Mouse (Mus musculus) liver, embryonic 11.5 days (tissue): ENCODE results near the gene Sec1. TPM values are rescaled to one million over a fixed set of nuclear protein-coding genes. Genes with fewer than 3 reads are reported as not detected.
A peak's percentile ranks its signal among the peaks of the same experiment; 100 is the strongest.

Experiments
- ATAC-seq: fragments of 200-750 bp; cut with Nextera tagmentation; replicated peaks from 2 replicates; pipeline ENCODE4 v1.8.0; 2017; ENCODE audit warnings: moderate number of reproducible peaks, mild to moderate bottlenecking, moderate TSS enrichment, moderate library complexity; ENCODE audit not compliant: low FRiP score
- DNase-seq: peaks from one replicate; pipeline ENCODE4 v3.0.0-alpha.2; 2017; ENCODE audit warnings: low spot score
- H3K27ac ChIP-seq: fragments of 300-500 bp; sonication (generic); 2 replicates; pipeline ENCODE4 v1.5.1; 2014; ENCODE audit warnings: mild to moderate bottlenecking, low read depth, low read length, control low read depth
- H3K27me3 ChIP-seq: fragments of 300-500 bp; sonication (generic); replicated peaks from 2 replicates; pipeline ENCODE4 v1.6.1; 2014; ENCODE audit warnings: low read length, mixed read lengths; ENCODE audit not compliant: control insufficient read depth, insufficient read depth
- H3K36me3 ChIP-seq: fragments of 300-500 bp; sonication (generic); 2 replicates; pipeline ENCODE4 v1.6.1; 2014; ENCODE audit warnings: mild to moderate bottlenecking, low read length, moderate library complexity, mixed read lengths; ENCODE audit not compliant: control insufficient read depth, insufficient read depth
- H3K4me1 ChIP-seq: fragments of 300-500 bp; sonication (generic); replicated peaks from 2 replicates; pipeline ENCODE4 v1.6.1; 2014; ENCODE audit warnings: low read length, mixed read lengths; ENCODE audit not compliant: control insufficient read depth, insufficient read depth
- H3K4me2 ChIP-seq: fragments of 300-500 bp; sonication (generic); 2 replicates; pipeline ENCODE4 v1.6.1; 2014; ENCODE audit warnings: mild to moderate bottlenecking, control low read depth, moderate library complexity
- H3K4me3 ChIP-seq: fragments of 300-500 bp; sonication (generic); 2 replicates; pipeline ENCODE4 v1.5.1; 2014; ENCODE audit warnings: low read depth, low read length, control low read depth
- H3K9ac ChIP-seq: fragments of 300-500 bp; sonication (generic); 2 replicates; pipeline ENCODE4 v1.6.1; 2014; ENCODE audit warnings: low read depth, low read length, control low read depth
- H3K9me3 ChIP-seq: fragments of 300-500 bp; sonication (generic); 2 replicates; pipeline ENCODE4 v1.6.1; 2016; ENCODE audit warnings: low read length, inconsistent platforms, mixed read lengths; ENCODE audit not compliant: control insufficient read depth
- whole genome bisulfite sequencing: fragments of 180-500 bp; shearing (Covaris S2); extraction: QIAGEN DNeasy Blood & Tissue Kit; methylation state at CpG from one replicate; pipeline ENCODE4 v1.1.7; 2014; 5-methylcytosine and 5-hydroxymethylcytosine counted together
- polyA plus RNA-seq: library from polyadenylated mRNA; unstranded; fragments of >200 nt; fragmentation: Nextera tagmentation; extraction: Ambion mirVana; gene quantifications from 2 replicates; pipeline ENCODE4 v1.2.1, GENCODE M21; 2014

The Sec1 gene
- polyA plus RNA-seq, 1 experiment from 2014 or later = 0.33 TPM

DNA sequence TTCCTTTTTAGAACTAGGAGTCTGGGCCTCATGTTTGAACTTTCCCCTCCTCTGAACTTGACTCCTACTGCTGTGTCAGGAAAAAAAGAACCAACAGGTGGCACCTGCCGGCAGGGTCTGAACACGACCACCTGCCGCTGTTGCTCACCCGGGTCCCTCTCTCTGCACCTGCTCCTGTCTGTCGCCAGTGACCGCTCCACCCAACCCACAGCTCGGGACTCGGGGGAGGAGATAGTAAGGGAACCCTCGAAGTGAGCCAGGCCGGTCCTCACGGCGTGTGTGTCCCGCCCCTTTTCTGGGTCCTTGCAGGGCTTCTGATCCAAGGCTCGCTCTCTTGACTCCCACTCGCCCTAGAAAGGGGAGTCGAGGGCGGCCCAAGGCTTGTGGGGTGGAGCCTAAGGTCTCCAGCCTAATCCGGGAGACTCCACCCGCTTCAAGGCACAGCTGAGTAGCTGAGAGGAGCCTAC is 54.6 kb downstream of the Sec1 start, which contains the start of gene Mamstr:
Gene Mamstr, plus strand, starts transcription at position 417 of the 467 bp plus-strand sequence.
- no peak within 1 kb of the TSS for H3K27ac ChIP-seq
- H3K4me2 ChIP-seq = 0 out of 2 replicates have a peak within 1 kb of the TSS, but pooled peaks have one; percentile 12
- H3K4me3 ChIP-seq = no peak within 1 kb of the TSS
- peaks cover 4% of the 10 kb centered on the region; the same call in 1 of the 2 replicates for H3K27me3 ChIP-seq
- H3K9me3 ChIP-seq = no peaks in the 10 kb centered on the region
- DNase-seq (no peak), ATAC-seq (no peak)
- H3K36me3 ChIP-seq = peaks cover 6% of the 10 kb centered on the region; the same call in 1 of the 2 replicates
- 48% methylated on average over 19 of the region's 19 CpGs for WGBS
- peaks cover 14% of the 10 kb centered on the region; the same call in 1 of the 2 replicates for H3K4me1 ChIP-seq
- no peak within 1 kb of the TSS for H3K9ac ChIP-seq

- H3K4me3 ChIP-seq = 0 out of 2 replicates have a peak overlapping the region, but pooled peaks have one; percentile 12
- peak; percentile 71 for DNase-seq
- no peak overlapping the region for H3K27ac ChIP-seq
- H3K4me2 ChIP-seq = peak overlapping the region; percentile 46
- H3K4me1 ChIP-seq = peaks cover 11% of the 10 kb centered on the region; the same call in 1 of the 2 replicates
- H3K9ac ChIP-seq = no peak overlapping the region
- ATAC-seq = peak; percentile 71
- no peaks in the 10 kb centered on the region for H3K9me3 ChIP-seq
- 48% methylated on average over 29 of the region's 29 CpGs for WGBS
- H3K27me3 ChIP-seq = no peaks in the 10 kb centered on the region; the same call in 1 of the 2 replicates
- peaks cover 6% of the 10 kb centered on the region; the same call in 1 of the 2 replicates for H3K36me3 ChIP-seq
These were observed 55.4 kb downstream of the Sec1 start for GRCm38 (mm10) chr7:45638623-45639401.

- H3K4me3 ChIP-seq = no peak overlapping the region
- H3K9ac ChIP-seq = no peak overlapping the region
- ATAC-seq = no peak
- no peak overlapping the region for H3K4me2 ChIP-seq
- no peak for DNase-seq
- H3K9me3 ChIP-seq = no peaks in the 10 kb centered on the region
- 88% methylated on average over 6 of the region's 6 CpGs for WGBS
- peaks cover 4% of the 10 kb centered on the region; the same call in 1 of the 2 replicates for H3K4me1 ChIP-seq
- no peak overlapping the region for H3K27ac ChIP-seq
- no peaks in the 10 kb centered on the region; the same call in 1 of the 2 replicates for H3K27me3 ChIP-seq
- H3K36me3 ChIP-seq = peaks cover 6% of the 10 kb centered on the region; the same call in 1 of the 2 replicates
These were observed 56.5 kb downstream of the Sec1 start for GRCm38 (mm10) chr7:45637710-45638109.

DNA sequence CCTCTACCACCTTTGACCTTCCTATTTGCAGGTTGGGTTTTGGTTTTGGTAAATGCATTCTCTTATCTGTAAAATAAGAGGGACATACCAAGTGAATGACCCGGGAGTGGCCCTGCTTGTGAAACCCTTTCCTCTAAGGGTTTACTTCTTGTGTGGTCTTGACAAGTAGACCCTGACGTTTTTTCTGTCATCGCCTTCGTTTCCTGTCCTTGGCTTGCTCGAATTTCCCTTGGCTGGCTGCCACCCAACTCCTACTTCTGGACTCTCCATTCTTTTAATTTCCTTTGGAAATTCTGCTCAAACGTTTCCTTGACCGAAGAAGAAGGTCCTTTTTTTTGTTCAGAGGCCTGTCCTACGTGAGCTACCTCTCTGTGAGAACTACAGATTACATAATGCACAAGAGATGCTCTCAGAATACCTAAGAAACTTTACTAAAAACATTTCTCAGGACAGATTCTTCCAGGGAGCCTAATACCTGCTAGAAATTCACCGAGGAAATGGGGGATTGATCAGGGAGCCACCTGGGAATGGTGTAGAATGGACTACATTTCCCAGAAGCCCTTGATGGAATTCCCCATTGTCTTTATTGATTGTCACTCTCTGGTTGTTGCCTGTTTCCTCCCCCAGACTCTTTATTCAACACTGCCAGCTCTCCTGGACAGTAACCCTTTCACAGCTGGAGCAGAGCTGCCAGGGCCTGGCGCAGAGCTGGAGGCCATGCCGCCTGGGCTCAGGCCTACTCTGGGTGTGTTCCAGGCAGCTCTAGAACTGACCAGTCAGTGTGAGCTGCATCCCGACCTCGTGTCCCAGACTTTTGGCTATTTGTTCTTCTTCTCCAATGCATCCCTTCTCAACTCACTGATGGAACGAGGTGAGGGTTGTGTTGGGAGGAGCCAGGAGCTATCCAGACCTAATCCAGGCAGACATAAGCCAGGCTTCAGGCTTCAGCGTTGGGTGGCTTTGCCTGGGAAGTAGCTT is 58.2 kb downstream of the Sec1 start:
- Histone ChIP-seq H3K4me1 (peaks cover 2% of the 10 kb centered on the region; the same call in 1 of the 2 replicates), H3K9ac (no peak overlapping the region), H3K27ac (peak overlapping the region; percentile 41; the same call in 1 of the 2 replicates), H3K27me3 (no peaks in the 10 kb centered on the region; the same call in 1 of the 2 replicates), H3K4me2 (no peak overlapping the region), H3K36me3 (peaks cover 6% of the 10 kb centered on the region; the same call in 1 of the 2 replicates), H3K9me3 (no peaks in the 10 kb centered on the region), H3K4me3 (no peak overlapping the region)
- ATAC-seq (no peak), DNase-seq (no peak)
- 67% methylated on average over 15 of the region's 15 CpGs for WGBS

DNA sequence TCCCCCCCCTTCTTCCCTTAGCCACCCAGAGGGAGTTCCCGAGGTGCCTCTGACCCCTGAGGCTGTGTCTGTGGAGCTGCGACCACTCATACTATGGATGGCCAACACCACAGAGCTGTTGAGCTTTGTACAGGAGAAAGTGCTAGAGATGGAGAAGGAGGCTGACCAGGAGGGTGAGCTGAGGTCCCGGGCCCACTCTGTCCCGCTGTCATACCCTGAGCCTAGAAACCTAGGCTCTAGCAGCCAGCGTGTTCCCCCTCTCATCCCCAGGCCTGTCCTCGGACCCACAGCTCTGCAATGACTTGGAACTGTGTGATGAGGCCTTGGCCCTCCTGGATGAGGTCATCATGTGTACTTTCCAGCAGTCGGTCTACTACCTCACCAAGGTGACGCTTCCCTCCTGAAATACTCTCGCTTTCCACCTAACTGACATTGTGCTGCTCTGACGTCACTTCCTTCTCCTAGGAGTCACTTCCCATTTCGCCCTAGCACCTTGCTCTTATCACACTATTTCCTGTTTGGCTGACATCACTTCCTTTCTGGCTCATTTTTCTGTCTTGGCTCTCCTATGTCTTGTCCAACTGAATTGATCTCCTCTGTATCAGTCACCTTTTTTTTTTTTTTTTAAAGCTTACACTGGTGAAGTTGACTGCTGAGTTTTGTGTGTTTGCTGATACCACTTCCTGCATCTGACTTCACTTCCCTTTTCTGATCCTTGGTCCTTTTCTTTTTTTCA is 59.1 kb downstream of the Sec1 start:
- Histone ChIP-seq H3K36me3 (peaks cover 6% of the 10 kb centered on the region; the same call in 1 of the 2 replicates), H3K4me2 (no peak overlapping the region), H3K4me1 (peaks cover 2% of the 10 kb centered on the region; the same call in 1 of the 2 replicates), H3K9ac (no peak overlapping the region), H3K27ac (no peak overlapping the region), H3K4me3 (no peak overlapping the region), H3K27me3 (peaks cover 3% of the 10 kb centered on the region; the same call in 1 of the 2 replicates), H3K9me3 (no peaks in the 10 kb centered on the region)
- 66% methylated on average over 11 of the region's 11 CpGs for WGBS
- DNase-seq (no peak), ATAC-seq (no peak; the same call in 1 of the 2 replicates)

DNA sequence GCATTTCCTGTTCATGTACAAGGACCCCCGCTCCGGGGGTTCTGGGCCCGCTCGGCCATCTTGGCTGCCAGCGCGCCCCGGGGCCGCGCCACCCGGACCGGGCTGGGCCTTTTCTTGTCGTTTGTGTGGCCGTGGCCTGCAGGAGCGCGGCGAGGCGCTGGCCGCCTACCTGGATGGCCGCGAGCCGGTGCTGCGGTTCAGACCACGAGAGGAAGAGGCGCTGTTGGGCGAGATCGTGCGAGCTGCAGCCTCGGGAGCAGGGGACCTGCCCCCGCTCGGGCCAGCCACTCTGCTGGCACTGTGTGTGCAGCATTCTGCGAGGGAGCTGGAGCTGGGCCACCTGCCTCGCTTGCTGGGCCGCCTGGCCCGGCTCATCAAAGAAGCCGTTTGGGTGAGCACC is 61.7 kb downstream of the Sec1 start:
- H3K27ac ChIP-seq = no peak overlapping the region
- no peak for ATAC-seq
- peaks cover 9% of the 10 kb centered on the region for H3K4me1 ChIP-seq
- peaks cover 6% of the 10 kb centered on the region; the same call in 1 of the 2 replicates for H3K36me3 ChIP-seq
- H3K27me3 ChIP-seq = peaks cover 18% of the 10 kb centered on the region
- H3K9me3 ChIP-seq = no peaks in the 10 kb centered on the region
- no peak overlapping the region for H3K4me3 ChIP-seq
- DNase-seq = no peak
- WGBS = 36% methylated on average over 35 of the region's 35 CpGs
- H3K9ac ChIP-seq = peak overlapping the region; percentile 30; the same call in 1 of the 2 replicates
- peak overlapping the region; percentile 54 for H3K4me2 ChIP-seq

- Histone ChIP-seq H3K27me3 (peaks cover 28% of the 10 kb centered on the region), H3K27ac (no peak overlapping the region), H3K36me3 (no peaks in the 10 kb centered on the region), H3K4me3 (no peak overlapping the region), H3K4me2 (no peak overlapping the region), H3K9me3 (no peaks in the 10 kb centered on the region), H3K4me1 (peaks cover 12% of the 10 kb centered on the region), H3K9ac (no peak overlapping the region)
- 77% methylated on average over 23 of the region's 23 CpGs for WGBS
- DNase-seq (no peak), ATAC-seq (no peak)
These were observed 63.9 kb downstream of the Sec1 start for GRCm38 (mm10) chr7:45630064-45630907.
